Mouse (Mus musculus) forebrain, embryonic 11.5 days (tissue): ENCODE data around the gene Mast4. TPM values are rescaled to one million over a fixed set of nuclear protein-coding genes. Genes with fewer than 3 reads are reported as not detected.

Experiments
- ATAC-seq: fragments of 200-750 bp; cut with Nextera tagmentation; replicated peaks from 2 replicates; pipeline ENCODE4 v1.8.0; 2017; ENCODE audit warnings: moderate TSS enrichment; ENCODE audit not compliant: low FRiP score
- DNase-seq: peaks from one replicate; pipeline ENCODE4 v3.0.0-alpha.2; 2017; ENCODE audit warnings: low spot score
- H3K27ac ChIP-seq: fragments of 300-500 bp; sonication (generic); 2 replicates; pipeline ENCODE4 v1.5.1; 2014; ENCODE audit warnings: low read depth, low read length
- H3K27me3 ChIP-seq: fragments of 300-500 bp; sonication (generic); 2 replicates; pipeline ENCODE4 v1.6.1; 2014; ENCODE audit warnings: mild to moderate bottlenecking, low read length, mixed read lengths; ENCODE audit not compliant: control insufficient read depth, insufficient read depth
- H3K36me3 ChIP-seq: fragments of 300-500 bp; sonication (generic); 2 replicates; pipeline ENCODE4 v1.6.1; 2014; ENCODE audit warnings: mild to moderate bottlenecking, low read length, moderate library complexity, mixed read lengths; ENCODE audit not compliant: control insufficient read depth, insufficient read depth
- H3K4me1 ChIP-seq: fragments of 300-500 bp; sonication (generic); replicated peaks from 2 replicates; pipeline ENCODE4 v1.6.1; 2014; ENCODE audit warnings: low read length, mixed read lengths; ENCODE audit not compliant: control insufficient read depth, insufficient read depth
- H3K4me2 ChIP-seq: fragments of 300-500 bp; sonication (generic); 2 replicates; pipeline ENCODE4 v1.6.1; 2014; ENCODE audit warnings: low read depth, mild to moderate bottlenecking, low read length, moderate library complexity, mixed read lengths; ENCODE audit not compliant: severe bottlenecking
- H3K4me3 ChIP-seq: fragments of 300-500 bp; sonication (generic); 2 replicates; pipeline ENCODE4 v1.5.1; 2014; ENCODE audit warnings: low read depth, low read length
- H3K9ac ChIP-seq: fragments of 300-500 bp; sonication (generic); 2 replicates; pipeline ENCODE4 v1.6.1; 2014; ENCODE audit warnings: low read length
- H3K9me3 ChIP-seq: fragments of 300-500 bp; sonication (generic); 2 replicates; pipeline ENCODE4 v1.6.1; 2016; ENCODE audit warnings: low read length, mixed read lengths; ENCODE audit not compliant: control insufficient read depth
- WGBS: fragments of 180-500 bp; shearing (Covaris S2); extraction: QIAGEN DNeasy Blood & Tissue Kit; methylation state at CpG from one replicate; pipeline ENCODE4 v1.1.7; 2014; 5-methylcytosine and 5-hydroxymethylcytosine counted together
- polyA plus RNA-seq: library from polyadenylated mRNA; unstranded; fragments of >200 nt; fragmentation: Nextera tagmentation; extraction: Ambion mirVana; gene quantifications from 2 replicates; pipeline ENCODE4 v1.2.1, GENCODE M21; 2014

Mast4 gene
- polyA plus RNA-seq, 1 experiment from 2014 or later, result 23.5 TPM

DNA sequence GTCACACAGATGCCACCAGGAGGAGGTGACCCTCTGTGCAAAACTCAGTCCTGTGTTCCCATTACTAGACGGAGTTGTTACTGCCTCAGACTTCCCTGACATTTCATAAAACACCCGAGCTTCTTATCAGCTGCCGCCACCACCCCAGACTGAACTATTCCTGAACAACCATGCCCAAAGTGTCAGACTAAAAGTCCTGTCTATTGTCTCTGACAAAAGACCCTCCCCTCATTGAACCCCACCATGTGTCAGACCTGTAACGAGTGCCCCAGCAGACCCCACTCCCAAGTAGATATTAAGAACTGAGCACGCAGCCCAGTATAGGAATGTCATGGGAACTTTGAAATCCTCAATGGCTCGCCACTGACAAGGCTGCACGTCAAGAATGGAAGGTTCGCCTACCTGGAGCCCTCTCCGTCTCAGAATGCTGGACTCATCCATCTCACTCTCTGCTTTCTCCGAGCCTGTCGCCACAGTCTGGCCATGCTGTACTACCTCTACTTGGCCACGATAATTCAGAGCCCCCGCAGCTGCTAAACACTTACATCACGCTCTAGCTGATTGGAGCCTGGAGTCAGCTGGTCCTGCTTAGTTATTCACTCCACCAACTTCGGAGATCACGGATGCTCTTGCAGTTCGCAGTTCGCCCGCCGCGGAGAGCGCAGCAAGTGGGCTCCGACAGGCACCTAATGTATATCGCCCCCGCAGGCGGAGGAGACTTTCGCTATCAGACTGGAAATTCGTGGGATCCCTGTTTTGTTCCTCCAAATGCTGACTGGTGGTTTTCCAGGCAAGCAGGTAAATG lies 237.7 kb downstream of the Mast4 start:
- ATAC-seq (peak; percentile 91), DNase-seq (peak; percentile 81)
- Histone ChIP-seq H3K9ac (peak overlapping the region; percentile 41), H3K27me3 (no peaks in the 10 kb centered on the region; the same call in 1 of the 2 replicates), H3K4me3 (peak overlapping the region; percentile 42), H3K4me1 (peaks cover 4% of the 10 kb centered on the region; the same call in 1 of the 2 replicates), H3K36me3 (no peaks in the 10 kb centered on the region), H3K27ac (no peak overlapping the region), H3K9me3 (no peaks in the 10 kb centered on the region), H3K4me2 (peak overlapping the region; percentile 79)
- 6% methylated on average over 28 of the region's 28 CpGs for WGBS

DNA sequence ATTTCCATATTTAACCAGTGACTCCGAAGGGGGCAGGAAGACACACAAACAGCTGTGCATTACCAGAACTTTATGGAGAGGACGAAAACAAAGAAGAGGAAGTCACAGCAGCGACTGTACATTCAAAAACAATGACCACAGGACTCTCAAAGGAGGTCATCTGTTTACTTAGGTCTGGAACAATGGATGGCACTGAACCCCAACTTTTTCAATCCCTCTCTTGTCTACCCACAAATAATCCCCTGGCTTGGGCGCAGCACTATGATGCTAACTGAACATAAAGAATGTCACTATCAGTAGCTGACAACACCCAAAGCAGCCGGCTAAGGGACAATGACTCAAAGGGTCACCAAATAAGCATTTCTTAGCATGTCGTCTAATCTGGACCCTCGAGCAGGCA lies 238.8 kb downstream of the Mast4 start:
- H3K9me3 ChIP-seq, result no peaks in the 10 kb centered on the region
- H3K4me1 ChIP-seq, result peaks cover 4% of the 10 kb centered on the region; the same call in 1 of the 2 replicates
- H3K9ac ChIP-seq, result no peak overlapping the region
- H3K4me2 ChIP-seq, result no peak overlapping the region
- H3K27me3 ChIP-seq, result no peaks in the 10 kb centered on the region; the same call in 1 of the 2 replicates
- 56% methylated on average over 7 of the region's 7 CpGs for WGBS
- H3K4me3 ChIP-seq, result no peak overlapping the region
- no peak for ATAC-seq
- no peaks in the 10 kb centered on the region for H3K36me3 ChIP-seq
- DNase-seq, result no peak
- no peak overlapping the region for H3K27ac ChIP-seq

DNA sequence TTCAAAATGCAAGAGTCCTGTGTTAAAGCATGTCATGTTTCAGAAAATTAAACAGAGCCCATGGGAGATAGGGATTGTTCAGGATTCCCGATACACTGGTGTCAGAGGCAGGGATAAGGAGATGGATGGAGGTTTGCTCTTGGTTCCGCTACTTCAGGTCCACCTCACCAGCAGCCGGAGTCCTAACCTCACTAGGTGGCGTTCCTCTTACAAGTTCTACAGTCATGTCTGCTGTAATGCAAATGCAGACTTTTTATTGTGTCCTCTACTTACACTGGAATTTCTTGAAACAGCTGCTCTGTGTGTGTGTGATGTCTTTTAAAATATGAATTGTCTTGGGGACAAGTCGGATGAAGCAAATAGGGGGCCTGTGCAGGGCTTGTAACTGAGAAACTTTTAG lies 239.7 kb downstream of the Mast4 start:
- no peak overlapping the region for H3K27ac ChIP-seq
- 80% methylated on average over 5 of the region's 5 CpGs for WGBS

DNA sequence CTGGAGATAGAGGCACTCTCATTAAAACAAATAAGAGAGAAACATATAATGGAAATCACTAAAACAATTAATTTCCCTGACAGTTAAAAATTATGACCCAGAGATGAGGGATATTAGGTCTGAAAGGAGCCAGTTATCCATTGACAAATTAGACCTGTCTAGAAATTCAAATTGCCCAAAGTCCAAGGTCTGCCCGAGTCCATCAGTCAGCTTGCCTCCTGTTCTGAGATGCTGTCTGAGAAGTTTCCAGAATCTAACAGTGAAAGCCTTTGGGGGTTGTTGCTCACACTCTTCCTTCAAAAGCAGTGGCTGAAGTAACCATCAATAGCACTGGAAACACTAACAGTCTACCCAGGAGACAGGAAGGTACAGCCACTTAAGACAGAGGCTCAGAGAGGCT lies 240.6 kb downstream of the Mast4 start:
- H3K4me2 ChIP-seq, result no peak overlapping the region
- WGBS, result 97% methylated on average over 1 of the region's 1 CpGs
- H3K27me3 ChIP-seq, result no peaks in the 10 kb centered on the region; the same call in 1 of the 2 replicates
- H3K36me3 ChIP-seq, result no peaks in the 10 kb centered on the region
- ATAC-seq (no peak), DNase-seq (no peak)
- no peak overlapping the region for H3K9ac ChIP-seq
- H3K27ac ChIP-seq, result no peak overlapping the region
- H3K4me3 ChIP-seq, result no peak overlapping the region
- H3K4me1 ChIP-seq, result peaks cover 4% of the 10 kb centered on the region; the same call in 1 of the 2 replicates
- no peaks in the 10 kb centered on the region for H3K9me3 ChIP-seq

More for the DNA sequence above, 239.7 kb downstream of the Mast4 start:
- Histone ChIP-seq H3K27me3 (no peaks in the 10 kb centered on the region; the same call in 1 of the 2 replicates), H3K9me3 (no peaks in the 10 kb centered on the region), H3K4me1 (peaks cover 4% of the 10 kb centered on the region; the same call in 1 of the 2 replicates), H3K4me3 (no peak overlapping the region), H3K4me2 (no peak overlapping the region), H3K36me3 (no peaks in the 10 kb centered on the region), H3K9ac (no peak overlapping the region)
- ATAC-seq, result no peak
- no peak for DNase-seq

DNA sequence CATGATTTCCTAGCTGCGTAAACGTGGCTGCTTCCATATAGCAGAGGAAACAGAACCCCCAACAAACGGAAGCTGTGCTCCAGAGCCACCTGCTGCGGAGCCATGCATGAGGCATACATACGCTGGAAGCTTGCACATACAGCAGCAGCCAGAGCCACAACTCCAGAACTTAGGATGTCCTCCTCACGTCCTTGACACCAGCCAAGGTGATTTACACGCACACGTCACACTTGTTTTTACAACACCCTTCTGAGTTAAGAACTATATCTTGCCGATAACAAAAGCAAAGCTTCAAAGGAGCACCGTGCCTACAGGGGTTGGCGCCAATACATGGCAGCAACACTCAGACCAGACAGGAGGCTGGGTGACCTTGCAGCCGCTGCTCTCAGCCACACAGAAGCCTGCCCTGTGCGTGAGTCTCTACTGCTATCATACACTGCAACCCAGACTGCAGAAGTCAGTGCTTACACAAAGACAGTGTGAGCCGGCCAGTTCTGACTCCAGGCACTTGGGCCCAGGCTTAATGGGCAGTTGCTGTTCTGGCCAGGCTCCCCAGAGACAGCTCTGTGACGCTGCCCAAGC lies 248.7 kb downstream of the Mast4 start:
- Histone ChIP-seq H3K27ac (no peak overlapping the region), H3K9me3 (no peaks in the 10 kb centered on the region), H3K4me1 (0 out of 2 replicates have a peak, but pooled peaks cover 2% of the 10 kb centered on the region), H3K4me3 (no peak overlapping the region), H3K36me3 (no peaks in the 10 kb centered on the region), H3K27me3 (no peaks in the 10 kb centered on the region), H3K9ac (no peak overlapping the region), H3K4me2 (no peak overlapping the region)
- ATAC-seq (no peak), DNase-seq (no peak)
- WGBS, result 88% methylated on average over 15 of the region's 15 CpGs

DNA sequence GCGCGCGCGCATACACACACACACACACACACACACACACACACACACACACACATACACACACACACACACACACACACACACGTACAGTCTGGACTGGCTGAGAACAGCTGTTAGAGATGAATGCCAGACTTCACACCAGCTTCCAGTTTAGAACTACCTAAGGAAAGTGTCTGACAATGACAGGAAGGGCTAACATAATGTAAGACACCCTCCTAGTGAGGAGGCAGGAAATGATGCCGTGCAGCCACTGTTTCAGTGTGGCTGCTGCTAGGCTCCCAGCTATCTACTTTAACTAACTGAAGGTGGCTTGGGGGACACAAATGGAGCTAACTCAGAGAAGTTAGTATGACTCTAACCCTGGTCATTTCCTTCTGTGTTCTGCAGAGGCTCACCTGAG lies 251.4 kb downstream of the Mast4 start:
- Histone ChIP-seq H3K4me3 (no peak overlapping the region), H3K4me2 (no peak overlapping the region), H3K36me3 (no peaks in the 10 kb centered on the region), H3K27ac (no peak overlapping the region), H3K4me1 (0 out of 2 replicates have a peak, but pooled peaks cover 2% of the 10 kb centered on the region), H3K9me3 (no peaks in the 10 kb centered on the region), H3K9ac (no peak overlapping the region), H3K27me3 (no peaks in the 10 kb centered on the region)
- DNase-seq (no peak), ATAC-seq (no peak)
- WGBS, result 74% methylated on average over 2 of the region's 6 CpGs

DNA sequence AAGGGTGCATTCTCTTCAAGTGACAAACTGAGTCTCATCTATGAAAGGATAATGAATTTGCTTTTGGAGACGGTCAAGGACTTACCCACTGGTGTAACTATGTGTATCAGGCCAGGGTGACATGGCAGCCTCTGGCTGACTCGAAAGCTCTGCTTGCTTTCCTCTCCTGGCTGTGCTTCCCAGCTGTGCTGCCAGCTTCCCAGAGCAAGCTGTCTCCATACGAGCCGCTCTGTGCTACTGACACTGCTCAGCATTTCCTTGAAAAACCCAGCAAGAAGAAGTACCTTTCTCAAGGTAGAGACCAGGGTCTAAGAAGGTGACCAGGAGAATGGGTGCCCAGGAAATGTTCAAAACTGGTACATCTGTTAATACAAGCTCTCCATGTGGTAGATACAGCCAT lies 254.5 kb downstream of the Mast4 start:
- Histone ChIP-seq H3K36me3 (no peaks in the 10 kb centered on the region), H3K9ac (no peak overlapping the region), H3K4me1 (0 out of 2 replicates have a peak, but pooled peaks cover 2% of the 10 kb centered on the region), H3K27me3 (no peaks in the 10 kb centered on the region), H3K4me2 (no peak overlapping the region), H3K4me3 (no peak overlapping the region), H3K9me3 (no peaks in the 10 kb centered on the region), H3K27ac (no peak overlapping the region)
- no peak for ATAC-seq
- 78% methylated on average over 4 of the region's 4 CpGs for WGBS
- DNase-seq, result no peak

DNA sequence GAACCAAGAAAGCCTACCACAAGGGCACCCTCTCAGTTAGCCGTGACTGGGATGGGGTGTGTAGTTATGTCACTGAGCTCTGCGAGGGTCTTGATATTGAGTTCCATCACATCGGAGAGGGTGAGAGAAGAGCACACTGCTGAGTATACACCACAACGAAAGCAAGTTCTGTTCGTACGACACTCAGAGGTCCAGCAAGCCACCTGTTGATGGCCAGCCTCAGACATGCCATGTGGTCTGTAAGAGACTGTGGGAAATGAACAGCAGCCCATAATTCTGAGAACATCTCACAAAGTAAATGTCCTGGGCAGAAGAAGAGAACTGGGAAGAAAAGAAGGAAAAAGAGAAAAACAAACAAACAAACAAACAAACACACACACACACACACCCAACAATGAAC lies 255.5 kb downstream of the Mast4 start:
- Histone ChIP-seq H3K4me2 (no peak overlapping the region), H3K36me3 (no peaks in the 10 kb centered on the region), H3K9me3 (no peaks in the 10 kb centered on the region), H3K4me1 (no peaks in the 10 kb centered on the region), H3K27me3 (no peaks in the 10 kb centered on the region), H3K27ac (no peak overlapping the region), H3K9ac (no peak overlapping the region), H3K4me3 (no peak overlapping the region)
- 93% methylated on average over 6 of the region's 6 CpGs for WGBS
- DNase-seq (no peak), ATAC-seq (no peak)
